Mouse (Mus musculus) stomach, embryonic 16.5 days (tissue): ENCODE results near the gene Zfp462. TPM values are rescaled to one million over a fixed set of nuclear protein-coding genes. Genes with fewer than 3 reads are reported as not detected.
A peak's percentile ranks its signal among the peaks of the same experiment; 100 is the strongest.

Source experiments
- ATAC-seq: fragments of 200-750 bp; cut with Nextera tagmentation; 2 replicates; pipeline ENCODE4 v1.8.0; 2017; ENCODE audit warnings: moderate number of reproducible peaks, moderate TSS enrichment; ENCODE audit not compliant: insufficient read depth, low FRiP score
- H3K27ac ChIP-seq: fragments of 300-500 bp; sonication (generic); 2 replicates; pipeline ENCODE4 v1.5.1; 2014; ENCODE audit warnings: low read length
- H3K27me3 ChIP-seq: fragments of 300-500 bp; sonication (generic); 2 replicates; pipeline ENCODE4 v1.6.1; 2014; ENCODE audit warnings: low read length, control low read depth, mixed read lengths; ENCODE audit not compliant: control insufficient read depth, insufficient read depth
- H3K36me3 ChIP-seq: fragments of 300-500 bp; sonication (generic); 2 replicates; pipeline ENCODE4 v1.6.1; 2014; ENCODE audit warnings: low read length; ENCODE audit not compliant: control insufficient read depth, insufficient read depth
- H3K4me1 ChIP-seq: fragments of 300-500 bp; sonication (generic); 2 replicates; pipeline ENCODE4 v1.6.1; 2014; ENCODE audit warnings: low read length, control low read depth, mixed read lengths; ENCODE audit not compliant: control insufficient read depth, insufficient read depth
- H3K4me2 ChIP-seq: fragments of 300-500 bp; sonication (generic); 2 replicates; pipeline ENCODE4 v1.6.1; 2014; ENCODE audit warnings: low read depth, low read length, mixed read lengths
- H3K4me3 ChIP-seq: fragments of 300-500 bp; sonication (generic); replicated peaks from 2 replicates; pipeline ENCODE4 v1.5.1; 2014; ENCODE audit warnings: mild to moderate bottlenecking, low read length
- H3K9ac ChIP-seq: fragments of 300-500 bp; sonication (generic); 2 replicates; pipeline ENCODE4 v1.6.1; 2014; ENCODE audit warnings: low read length
- H3K9me3 ChIP-seq: fragments of 300-500 bp; sonication (generic); replicated peaks from 2 replicates; pipeline ENCODE4 v1.6.1; 2016; ENCODE audit warnings: low read length, control low read depth; ENCODE audit not compliant: control insufficient read depth
- WGBS: fragments of 180-500 bp; shearing (Covaris S2); extraction: QIAGEN DNeasy Blood & Tissue Kit; methylation state at CpG from one replicate; pipeline ENCODE4 v1.1.7; 2014; 5-methylcytosine and 5-hydroxymethylcytosine counted together
- polyA plus RNA-seq: library from polyadenylated mRNA; unstranded; fragments of >200 nt; fragmentation: Nextera tagmentation; extraction: Ambion mirVana; gene quantifications from 2 replicates; pipeline ENCODE4 v1.2.1, GENCODE M21; 2015

The Zfp462 gene
- polyA plus RNA-seq, 1 experiment from 2014 or later = 1.9 TPM

DNA sequence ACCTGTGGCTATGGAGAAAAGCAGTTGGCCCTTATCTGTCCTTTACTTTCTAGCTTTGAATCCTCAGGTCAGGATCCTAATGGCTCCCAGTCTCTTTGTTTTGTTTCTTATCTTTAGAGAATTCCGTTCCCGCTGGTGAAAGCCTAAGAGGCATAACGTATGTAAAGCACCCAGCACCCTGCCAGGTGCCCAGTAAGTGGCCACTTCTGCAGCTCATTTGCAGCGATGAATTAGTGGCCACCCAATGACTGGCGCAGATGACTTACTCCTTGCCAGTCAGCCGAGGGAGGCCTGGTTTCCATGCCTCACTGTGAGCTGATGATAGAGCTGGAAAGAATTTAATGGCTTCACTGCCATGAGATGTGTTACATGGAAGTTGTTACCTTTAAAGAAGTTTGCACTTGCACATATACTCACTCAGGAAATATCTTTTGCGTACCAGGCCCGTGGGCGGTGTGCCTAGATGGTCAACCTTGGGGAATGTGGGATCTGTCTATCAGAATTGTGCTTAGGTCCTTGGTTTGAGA is 20.4 kb downstream of the Zfp462 start:
- H3K4me3 ChIP-seq = no peak overlapping the region
- peaks cover 25% of the 10 kb centered on the region for H3K4me1 ChIP-seq
- no peaks in the 10 kb centered on the region for H3K27me3 ChIP-seq
- H3K9me3 ChIP-seq = no peaks in the 10 kb centered on the region
- 71% methylated on average over 9 of the region's 9 CpGs for WGBS
- no peak overlapping the region for H3K9ac ChIP-seq
- peak overlapping the region; percentile 63; the same call in 1 of the 2 replicates for H3K27ac ChIP-seq
- no peaks in the 10 kb centered on the region for H3K36me3 ChIP-seq
- no peak for ATAC-seq
- no peak overlapping the region for H3K4me2 ChIP-seq

DNA sequence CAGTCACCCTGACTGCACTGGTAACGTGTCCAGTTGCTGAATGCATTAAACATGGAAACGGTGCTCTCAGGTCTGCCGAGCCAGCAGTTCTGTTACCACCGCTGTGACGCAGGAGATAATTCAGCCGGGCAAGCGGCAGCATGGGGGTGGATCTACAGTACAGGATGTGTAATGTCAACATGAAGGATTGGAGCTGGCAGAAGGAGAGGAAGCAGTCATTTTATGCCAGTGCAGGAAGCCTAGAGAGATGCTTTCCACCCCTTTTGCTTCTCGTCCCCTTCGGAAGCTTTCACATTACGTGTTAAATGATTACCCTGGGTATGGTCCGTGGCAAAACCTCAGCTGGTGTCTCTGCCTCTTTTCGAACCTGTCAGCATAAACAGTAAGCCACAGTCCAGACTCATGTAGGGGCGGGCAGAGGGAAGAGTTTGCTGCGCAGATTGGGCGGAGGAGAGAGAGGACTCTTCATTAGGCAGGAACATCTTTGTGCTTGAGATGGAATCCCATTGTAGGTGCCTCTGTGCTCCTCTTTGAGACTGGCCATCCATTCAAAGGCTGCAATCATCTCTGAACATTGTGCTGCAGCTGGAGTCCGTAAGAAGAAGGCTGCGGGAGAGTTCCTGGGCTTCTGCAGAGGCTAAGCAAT is 21.4 kb downstream of the Zfp462 start:
- Histone ChIP-seq H3K9me3 (no peaks in the 10 kb centered on the region), H3K27ac (peak overlapping the region; percentile 63), H3K9ac (0 out of 2 replicates have a peak overlapping the region, but pooled peaks have one; percentile 2), H3K36me3 (no peaks in the 10 kb centered on the region), H3K4me3 (peak overlapping the region; percentile 19), H3K27me3 (no peaks in the 10 kb centered on the region), H3K4me1 (peaks cover 25% of the 10 kb centered on the region), H3K4me2 (peak overlapping the region; percentile 33)
- 27% methylated on average over 17 of the region's 17 CpGs for WGBS
- peak; percentile 69; the same call in 1 of the 2 replicates for ATAC-seq

DNA sequence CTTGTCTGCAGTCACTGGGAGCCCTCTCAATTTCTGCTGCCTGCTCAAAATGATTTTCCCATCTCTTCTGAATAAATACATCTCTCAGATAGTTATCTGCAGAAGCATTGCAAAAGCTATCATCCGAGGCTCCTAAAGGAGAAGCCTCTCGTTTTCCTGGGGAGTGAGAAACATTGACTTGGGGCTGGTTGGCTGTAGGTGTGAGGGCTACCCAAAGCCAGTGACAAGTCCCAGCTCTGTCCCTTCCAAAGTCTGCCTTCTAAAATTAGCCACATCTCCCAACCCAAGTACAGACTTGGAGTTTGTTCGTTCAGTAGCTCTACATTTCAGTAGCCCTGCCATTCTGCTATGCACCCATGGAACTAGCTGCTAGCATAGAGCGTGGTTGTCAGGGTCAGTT is 22.3 kb downstream of the Zfp462 start:
- no peak overlapping the region for H3K27ac ChIP-seq
- no peaks in the 10 kb centered on the region for H3K27me3 ChIP-seq
- no peak for ATAC-seq
- no peak overlapping the region for H3K4me3 ChIP-seq
- 81% methylated on average over 4 of the region's 4 CpGs for WGBS
- no peak overlapping the region for H3K9ac ChIP-seq
- no peaks in the 10 kb centered on the region for H3K36me3 ChIP-seq
- no peaks in the 10 kb centered on the region for H3K9me3 ChIP-seq
- H3K4me2 ChIP-seq = no peak overlapping the region
- H3K4me1 ChIP-seq = peaks cover 25% of the 10 kb centered on the region

DNA sequence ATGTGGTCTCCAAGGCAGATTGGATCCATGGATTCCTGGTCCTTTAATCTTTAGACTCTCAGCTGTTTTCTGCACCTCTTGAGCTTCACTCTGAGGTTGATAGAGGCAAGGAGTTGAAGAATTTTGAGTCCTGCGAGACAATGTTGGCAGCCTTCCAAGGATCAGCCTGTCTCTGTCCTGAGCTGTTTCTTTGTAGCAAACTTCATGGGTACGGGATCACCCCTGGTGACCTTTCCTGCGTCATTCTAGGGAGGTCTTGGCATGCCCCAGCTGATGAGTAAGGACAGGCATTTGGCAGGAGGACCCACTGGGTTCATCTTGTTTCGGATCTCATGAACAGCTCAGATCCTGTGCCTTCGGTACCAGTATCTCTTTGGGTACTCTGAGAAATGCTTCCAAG is 22.9 kb downstream of the Zfp462 start:
- Histone ChIP-seq H3K4me3 (no peak overlapping the region), H3K36me3 (no peaks in the 10 kb centered on the region), H3K4me2 (no peak overlapping the region), H3K27ac (no peak overlapping the region), H3K27me3 (no peaks in the 10 kb centered on the region), H3K9me3 (no peaks in the 10 kb centered on the region), H3K4me1 (peaks cover 25% of the 10 kb centered on the region), H3K9ac (no peak overlapping the region)
- no peak for ATAC-seq
- 55% methylated on average over 5 of the region's 5 CpGs for WGBS

DNA sequence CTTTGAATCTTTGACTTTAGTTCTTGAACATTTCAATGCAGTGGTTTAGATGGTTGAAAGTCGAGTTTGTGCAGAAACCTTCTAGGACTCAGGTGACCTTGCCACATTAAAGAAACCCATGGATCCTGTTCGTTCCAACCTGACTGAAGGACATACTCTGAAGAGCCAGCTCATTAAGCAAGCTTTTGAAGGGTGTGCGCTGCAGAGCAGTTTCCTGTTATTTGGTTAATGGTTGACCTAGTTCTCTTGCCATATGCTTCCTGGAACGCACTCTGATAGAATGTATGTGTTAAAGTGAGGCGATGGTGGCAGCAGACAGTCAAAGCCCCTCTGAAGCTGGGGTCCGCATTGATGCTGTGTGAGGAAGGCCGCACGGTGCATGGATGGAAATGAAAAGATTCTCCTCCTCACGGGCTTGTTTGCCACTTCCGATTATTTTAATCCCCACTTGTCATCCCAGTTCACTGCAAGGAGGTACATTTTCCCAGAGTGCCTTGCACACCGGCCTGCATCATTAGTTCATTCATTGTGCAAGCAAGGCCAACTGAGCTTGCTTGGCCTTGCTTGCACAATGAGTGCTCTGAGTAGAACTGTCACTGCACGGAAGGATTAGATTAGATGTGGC is 24.9 kb downstream of the Zfp462 start:
- no peak for ATAC-seq
- peaks cover 25% of the 10 kb centered on the region for H3K4me1 ChIP-seq
- H3K27me3 ChIP-seq = no peaks in the 10 kb centered on the region
- no peak overlapping the region for H3K4me2 ChIP-seq
- WGBS = 78% methylated on average over 12 of the region's 12 CpGs
- H3K27ac ChIP-seq = no peak overlapping the region
- H3K4me3 ChIP-seq = no peak overlapping the region
- no peaks in the 10 kb centered on the region for H3K9me3 ChIP-seq
- no peak overlapping the region for H3K9ac ChIP-seq
- H3K36me3 ChIP-seq = no peaks in the 10 kb centered on the region

DNA sequence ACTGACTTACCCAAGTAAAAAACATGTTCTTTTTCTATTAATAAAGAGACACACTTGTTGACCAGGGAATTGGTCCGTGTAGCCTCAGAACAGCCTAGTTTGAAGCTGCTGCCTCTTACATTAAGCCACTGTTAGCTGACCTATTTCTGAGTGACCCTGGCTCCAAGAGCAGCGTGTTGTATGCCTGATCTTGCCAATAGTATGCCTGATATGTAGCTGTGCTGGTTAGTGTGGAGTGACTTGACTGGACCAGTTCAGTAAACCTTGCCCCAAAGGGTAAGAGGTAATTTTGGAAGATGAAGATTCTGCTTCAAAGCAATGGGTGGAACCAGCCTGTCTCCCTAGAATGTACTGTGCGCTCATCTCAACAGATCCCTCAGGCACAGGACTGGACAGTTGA is 26.5 kb downstream of the Zfp462 start:
- Histone ChIP-seq H3K9ac (no peak overlapping the region), H3K36me3 (no peaks in the 10 kb centered on the region), H3K9me3 (no peaks in the 10 kb centered on the region), H3K27me3 (no peaks in the 10 kb centered on the region), H3K4me3 (no peak overlapping the region), H3K27ac (no peak overlapping the region), H3K4me1 (peaks cover 11% of the 10 kb centered on the region), H3K4me2 (no peak overlapping the region)
- no peak for ATAC-seq
- 94% methylated on average over 3 of the region's 3 CpGs for WGBS

DNA sequence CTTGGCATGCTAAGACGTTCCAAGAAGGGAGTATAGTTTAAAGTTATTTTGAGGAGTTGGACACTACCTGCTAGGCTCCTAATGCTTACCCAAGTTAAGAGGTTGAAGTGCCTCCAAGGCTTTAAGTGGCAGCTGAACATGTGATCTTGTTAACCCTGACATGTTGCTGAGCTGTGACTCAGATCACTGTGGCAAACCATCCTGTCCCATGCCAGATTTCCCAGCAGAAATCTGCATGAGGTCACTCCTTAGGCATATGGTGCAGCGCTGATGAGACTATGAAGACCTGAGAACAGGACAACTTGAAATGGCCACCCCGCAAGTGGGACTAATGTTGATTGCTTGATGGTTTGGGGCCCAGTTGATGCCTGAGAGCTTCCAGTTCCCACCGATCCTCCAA is 27.2 kb downstream of the Zfp462 start:
- no peak for ATAC-seq
- Histone ChIP-seq H3K9me3 (no peaks in the 10 kb centered on the region), H3K9ac (no peak overlapping the region), H3K36me3 (no peaks in the 10 kb centered on the region), H3K27ac (no peak overlapping the region), H3K27me3 (no peaks in the 10 kb centered on the region), H3K4me1 (peaks cover 6% of the 10 kb centered on the region; the same call in 1 of the 2 replicates), H3K4me3 (no peak overlapping the region), H3K4me2 (no peak overlapping the region)
- WGBS = 85% methylated on average over 4 of the region's 4 CpGs

DNA sequence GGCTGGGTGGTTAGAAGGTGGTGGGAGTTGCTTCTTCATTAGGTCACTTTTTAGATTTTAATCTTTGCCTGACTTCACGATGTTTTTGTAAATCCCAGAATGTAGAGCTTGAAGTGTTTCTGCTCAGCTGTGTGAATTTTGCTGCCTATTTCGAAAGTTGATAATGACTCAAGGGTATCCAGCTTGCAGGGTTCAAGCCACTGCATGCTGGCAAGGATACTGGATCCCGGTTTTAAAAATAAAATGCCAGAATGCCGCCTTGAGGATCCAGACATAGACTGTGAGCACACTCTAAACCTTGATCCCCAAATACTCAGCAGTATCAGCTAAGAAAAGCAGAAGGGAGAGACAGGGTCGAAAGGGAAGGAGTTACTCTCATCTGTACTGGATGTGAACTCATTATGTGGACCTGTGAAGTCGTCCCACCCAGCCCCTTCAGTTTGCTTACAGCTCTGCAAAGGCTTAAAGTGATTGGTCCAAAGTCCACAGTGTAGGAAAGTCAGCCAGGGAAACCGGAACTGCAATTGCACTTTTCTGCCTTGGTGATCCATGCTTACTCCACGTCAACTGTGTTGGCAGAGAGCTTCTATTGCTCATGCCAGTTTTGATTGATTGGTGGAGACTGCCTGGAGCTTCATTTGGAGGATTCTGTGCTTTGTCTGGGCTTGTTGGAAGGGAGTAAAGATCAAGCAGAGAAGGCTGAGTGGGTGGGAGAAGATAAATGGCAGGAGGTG is 28.1 kb downstream of the Zfp462 start:
- H3K27ac ChIP-seq = peak overlapping the region; percentile 55; the same call in 1 of the 2 replicates
- 54% methylated on average over 8 of the region's 8 CpGs for WGBS
- H3K27me3 ChIP-seq = no peaks in the 10 kb centered on the region
- no peak overlapping the region; the same call in 1 of the 2 replicates for H3K4me2 ChIP-seq
- no peaks in the 10 kb centered on the region for H3K36me3 ChIP-seq
- H3K9me3 ChIP-seq = no peaks in the 10 kb centered on the region
- no peak overlapping the region for H3K9ac ChIP-seq
- H3K4me3 ChIP-seq = no peak overlapping the region
- peaks cover 6% of the 10 kb centered on the region; the same call in 1 of the 2 replicates for H3K4me1 ChIP-seq
- ATAC-seq = peak; percentile 88; the same call in 1 of the 2 replicates
